Mouse (Mus musculus): Measurements from ENCODE around the gene Vmn2r113.
"Not testable (repeated sequence)": the region's sequence is repeated elsewhere in the genome, so short reads cannot be mapped to it uniquely, and the experiment has no call there.

Gene Vmn2r113

DNA sequence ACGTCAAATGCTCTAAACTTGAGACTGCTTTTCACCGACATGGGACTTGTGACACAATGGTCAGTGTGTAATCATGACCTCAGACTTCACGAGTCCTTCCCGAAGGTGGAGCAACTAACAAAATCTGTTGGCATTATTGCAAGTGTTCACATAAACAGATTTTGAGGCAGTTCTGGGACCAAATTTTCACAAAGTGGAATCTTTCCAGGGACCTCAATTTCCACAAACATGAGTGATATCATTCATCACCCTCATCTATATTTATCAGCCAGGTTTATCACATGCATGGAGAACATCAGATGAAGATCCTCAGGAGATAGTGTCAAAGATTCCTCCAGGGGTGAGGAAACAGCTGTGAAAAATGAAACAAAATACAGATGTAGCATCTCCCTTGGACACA lies at the start of gene Vmn2r113:
TSS of gene Vmn2r113 (plus strand) at position 301 of the 400 bp plus-strand sequence.
- DNase-seq (ENCODE audit: low read depth, low spot score) = not testable (repeated sequence)
